Mouse (Mus musculus): Measurements from ENCODE around the gene Ess2.
"Not testable (repeated sequence)": the region's sequence is repeated elsewhere in the genome, so short reads cannot be mapped to it uniquely, and the experiment has no call there.

Gene Ess2

DNA sequence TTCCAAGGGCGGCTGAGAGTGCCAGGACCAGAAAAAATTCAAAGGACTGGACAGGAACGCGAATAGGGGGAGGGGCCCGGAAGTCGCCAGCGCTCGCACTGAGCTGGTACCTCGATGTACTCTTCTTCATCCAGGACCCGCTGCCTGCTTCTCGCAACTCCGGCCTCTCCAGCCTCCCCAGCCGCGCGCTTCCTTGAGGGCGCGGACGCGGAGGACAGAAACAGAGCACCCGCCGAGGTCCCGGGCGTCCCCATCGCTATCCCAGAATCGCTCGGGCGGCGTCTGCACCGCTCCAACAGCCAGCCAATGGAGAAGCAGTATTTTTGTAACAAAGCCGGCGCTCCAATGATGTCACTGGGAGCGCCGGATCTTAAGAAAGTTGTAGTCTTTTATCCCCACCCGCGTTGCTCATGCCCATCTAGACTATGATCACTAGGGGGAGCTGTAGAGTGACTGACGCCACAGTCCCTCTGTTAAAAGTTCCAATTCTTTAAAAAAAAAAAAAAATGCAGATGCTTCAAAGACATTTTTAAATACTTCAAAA is at the start of gene Ess2:
Ess2 (minus strand) TSS at position 297 of the 544 bp plus-strand sequence.
- DNase-seq (ENCODE audit: low spot score in 2 of 2), result peak; percentile 69 to 80

DNA sequence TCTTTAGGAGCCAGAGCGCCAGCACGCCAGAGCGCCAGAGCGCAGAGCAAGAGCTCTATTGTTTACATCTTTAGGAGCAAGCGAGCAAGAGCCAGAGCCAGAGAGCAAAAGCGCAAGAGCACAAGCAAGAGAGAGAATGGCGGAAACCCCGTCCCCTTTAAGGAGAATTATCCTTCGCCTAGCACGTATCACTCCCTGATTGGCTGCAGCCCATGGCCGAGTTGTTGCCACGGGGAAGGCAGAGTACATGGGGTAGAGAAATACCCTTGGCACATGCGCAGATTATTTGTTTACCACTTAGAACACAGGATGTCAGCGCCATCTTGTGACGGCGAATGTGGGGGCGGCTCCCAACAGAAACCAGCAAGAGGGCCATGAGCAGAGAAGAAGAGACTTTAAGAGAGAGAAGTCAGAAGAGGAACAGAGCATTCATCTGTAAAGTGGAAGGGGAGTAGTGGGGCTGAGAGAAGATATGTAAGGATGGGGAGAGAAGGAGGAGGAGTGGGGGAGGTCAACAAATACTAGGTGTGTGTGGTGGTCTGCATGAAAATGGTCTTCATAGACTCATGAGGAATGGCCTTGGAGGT is 45.0 kb upstream of the Ess2 start:
- DNase-seq (ENCODE audit: low spot score in 2 of 2), result not testable (repeated sequence)

DNA sequence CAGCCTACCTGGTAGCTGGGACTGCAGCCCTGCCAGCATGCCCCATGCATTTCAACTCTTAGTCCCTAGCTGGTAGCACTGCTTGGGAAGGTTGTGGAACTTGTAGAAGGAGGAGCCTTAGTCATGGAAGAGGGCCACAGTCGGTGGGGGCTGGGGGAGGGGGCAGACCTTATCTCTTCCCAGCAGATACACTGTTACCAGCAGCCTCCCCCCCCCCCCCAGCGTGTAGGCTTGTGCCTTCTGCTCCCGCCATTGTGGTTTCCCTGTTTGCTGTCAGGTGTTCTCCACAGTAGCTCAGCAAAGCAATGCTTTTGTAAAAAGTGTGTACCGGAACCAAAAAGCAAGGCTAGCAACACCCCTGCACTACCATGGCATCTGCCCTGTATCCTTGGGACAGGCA is 40.5 kb upstream of the Ess2 start:
- DNase-seq (ENCODE audit: low spot score in 2 of 2), result no peak

DNA sequence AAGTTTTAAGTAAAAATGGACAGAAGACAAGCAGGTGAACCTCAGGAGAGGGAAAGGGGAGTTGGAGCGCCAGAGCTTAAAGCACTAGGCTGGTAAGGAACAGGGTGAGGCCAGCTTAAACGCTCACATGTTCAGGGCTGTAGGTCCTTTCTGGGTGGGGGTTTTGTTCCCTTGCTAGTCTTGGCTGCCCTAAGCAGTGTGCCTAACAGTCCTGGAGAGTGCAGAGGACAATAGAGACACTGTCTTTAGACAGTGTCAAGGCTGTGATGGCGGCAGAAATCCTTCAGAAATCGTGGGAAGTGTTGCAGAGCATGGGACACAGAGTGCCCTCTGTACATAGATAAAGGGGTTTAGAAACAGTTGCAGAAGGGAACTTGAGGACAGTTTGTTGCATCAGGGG is 38.9 kb upstream of the Ess2 start:
- no peak for DNase-seq (ENCODE audit: low spot score in 2 of 2)

DNA sequence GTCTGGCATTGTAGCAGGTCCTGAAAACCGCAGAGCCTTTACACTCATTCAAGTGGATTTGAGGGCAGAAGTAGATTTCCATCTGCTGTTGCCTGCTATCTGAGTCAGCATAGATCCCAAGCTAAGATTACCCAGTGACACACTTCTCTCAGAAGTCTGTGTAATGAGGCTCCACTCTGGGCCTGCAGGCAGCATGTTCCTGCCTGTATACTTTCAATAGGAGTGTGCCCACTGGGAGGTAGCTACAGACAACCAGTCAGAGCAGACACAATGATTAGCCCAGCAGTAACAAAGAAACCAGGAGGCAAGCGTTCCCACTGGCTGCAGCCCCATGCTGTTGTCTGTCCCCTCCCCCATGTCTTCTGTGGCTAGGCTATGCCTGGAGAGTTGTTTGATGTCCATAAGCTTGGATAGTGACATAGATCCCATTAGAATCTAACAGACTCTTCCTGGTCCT is 38.3 kb upstream of the Ess2 start:
- no peak for DNase-seq (ENCODE audit: low spot score in 2 of 2)

DNA sequence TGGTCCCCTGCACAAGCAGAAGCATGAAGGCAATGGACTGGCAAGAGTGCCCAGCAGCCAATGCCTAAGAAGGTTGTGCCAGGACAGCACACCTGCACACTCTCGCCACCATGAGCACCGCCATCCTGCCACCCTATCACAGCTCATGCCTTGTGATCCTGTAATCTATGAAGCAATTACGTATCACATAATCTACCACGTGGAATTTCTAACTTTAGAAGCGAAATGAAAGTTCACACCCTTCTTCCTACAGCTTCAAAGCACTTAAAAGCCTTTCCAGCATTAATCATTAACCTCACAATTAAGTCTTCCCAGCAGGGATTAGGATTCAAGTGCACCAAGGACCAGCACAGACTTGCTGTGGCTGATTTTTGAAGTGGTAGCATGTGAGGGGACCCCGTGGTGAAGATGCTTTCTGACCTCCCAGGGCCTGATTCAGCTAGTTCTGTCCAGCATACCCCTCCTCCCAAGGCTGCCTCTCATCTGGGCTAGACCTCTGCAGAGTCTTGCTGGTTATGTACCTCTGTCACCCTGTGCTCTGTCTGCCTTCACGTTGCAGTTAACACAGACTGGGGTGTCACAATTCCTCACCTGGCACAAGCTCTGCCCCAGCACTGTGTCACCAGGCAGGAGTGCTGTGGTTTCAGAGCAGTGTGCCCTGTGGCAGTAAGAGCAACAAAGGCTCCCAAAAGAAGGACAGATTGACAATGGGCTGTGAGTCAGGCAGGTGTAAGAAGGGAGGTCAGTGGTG is 34.1 kb upstream of the Ess2 start:
- DNase-seq (ENCODE audit: low spot score in 2 of 2), result no peak

DNA sequence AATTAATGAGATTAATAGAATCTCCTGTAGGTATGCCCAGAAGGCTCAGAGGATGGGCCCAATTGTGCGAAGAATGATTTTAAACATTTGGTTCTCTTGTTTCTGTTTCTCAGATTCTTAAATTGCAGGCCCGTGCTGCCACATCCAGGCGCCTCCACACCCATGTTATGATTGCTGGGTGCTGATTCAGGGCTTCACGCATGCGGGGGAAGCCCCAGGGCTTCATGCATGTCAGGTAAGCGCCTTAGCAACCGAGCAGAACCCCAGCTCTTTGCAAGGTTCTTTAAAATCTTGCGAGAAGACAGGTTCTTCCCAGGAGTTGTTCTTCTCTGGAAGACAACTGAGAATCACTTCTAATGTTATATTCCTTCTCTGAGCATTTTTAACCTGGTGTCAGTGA is 32.3 kb upstream of the Ess2 start:
- no peak for DNase-seq (ENCODE audit: low spot score in 2 of 2)

DNA sequence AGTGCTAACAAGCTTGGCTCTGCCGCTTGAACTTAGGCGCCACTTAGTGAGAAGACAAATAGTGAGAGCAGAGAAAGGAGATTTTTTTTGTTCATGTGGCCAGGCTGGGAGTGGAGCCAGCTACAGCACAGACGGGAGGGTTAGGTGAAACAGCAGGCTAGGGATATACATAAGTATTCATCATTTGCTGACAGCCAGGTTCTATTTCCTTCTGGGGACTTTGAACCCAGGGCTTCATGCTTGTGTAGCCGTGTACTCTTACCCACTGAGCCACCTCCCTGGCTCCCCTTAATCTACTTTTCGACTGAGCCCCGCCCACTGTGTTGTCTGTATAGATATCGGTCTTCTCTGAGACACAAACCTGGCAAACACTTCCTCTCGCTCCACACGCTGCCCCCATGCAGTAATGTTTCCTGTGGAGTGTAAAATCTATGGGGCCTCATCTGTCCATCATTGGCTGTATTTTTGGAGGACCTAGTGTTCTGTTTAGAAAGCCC is 28.2 kb upstream of the Ess2 start:
- DNase-seq (ENCODE audit: low spot score in 2 of 2), result no peak

DNA sequence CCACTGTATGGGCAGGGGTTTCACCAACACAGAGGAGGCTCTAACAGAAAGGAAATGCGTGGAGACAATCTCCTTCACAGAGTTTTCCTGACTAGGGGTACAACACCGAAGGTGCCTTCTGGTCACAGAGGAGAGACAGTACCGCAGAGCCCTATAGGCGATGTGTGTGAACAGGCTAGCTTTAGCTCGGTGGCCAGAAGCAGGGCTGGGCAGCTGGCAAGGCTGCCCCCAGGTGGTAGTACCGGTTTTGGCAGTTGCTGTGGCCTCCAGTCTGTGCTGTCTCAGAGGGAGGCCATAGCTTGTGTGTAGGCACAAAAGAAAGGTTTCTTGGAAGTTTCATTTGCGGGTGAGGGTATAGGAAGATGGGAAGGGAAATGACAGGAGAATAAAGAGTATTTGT is 27.7 kb upstream of the Ess2 start:
- peak; percentile 54 to 67 for DNase-seq (ENCODE audit: low spot score in 2 of 2)

DNA sequence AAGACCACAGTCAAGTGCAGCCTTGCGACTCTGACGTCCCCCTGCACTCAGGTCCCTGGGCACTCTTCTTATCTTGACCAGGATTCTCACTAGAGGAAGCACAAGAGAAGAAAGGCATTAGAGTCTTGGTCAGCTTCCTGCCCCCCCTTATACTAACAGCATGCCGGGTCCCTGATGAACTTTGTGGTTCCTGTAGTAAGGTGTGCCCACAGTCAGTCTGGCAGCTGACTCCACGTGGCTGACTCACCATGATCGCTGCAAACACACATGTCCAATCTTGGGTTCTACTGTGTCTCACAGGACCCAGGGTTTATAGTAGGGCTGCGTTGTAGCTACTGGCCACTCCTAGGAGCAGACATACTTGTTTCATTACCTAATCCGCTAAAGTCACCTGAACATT is 27.0 kb upstream of the Ess2 start:
- no peak for DNase-seq (ENCODE audit: low spot score in 2 of 2)

DNA sequence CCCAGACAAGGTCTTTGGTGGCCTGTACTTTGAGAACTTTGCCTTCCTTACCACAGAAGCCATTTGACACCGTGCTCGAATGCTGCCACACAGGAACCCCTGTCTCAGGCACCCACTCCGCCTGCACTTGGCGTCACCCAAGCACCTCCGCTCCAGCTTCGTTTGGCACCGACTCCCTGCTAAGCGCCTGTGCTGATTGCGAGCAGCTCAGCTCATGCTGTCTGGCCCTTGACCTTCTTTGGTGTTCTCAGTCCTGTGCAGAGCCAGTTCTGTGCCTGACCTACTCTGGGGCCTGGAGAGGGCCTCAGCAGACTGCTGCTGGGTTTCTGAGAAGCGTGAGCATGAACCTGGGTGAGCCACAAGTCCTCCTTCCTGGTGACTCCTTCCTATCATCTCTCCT is 25.6 kb upstream of the Ess2 start:
- no peak for DNase-seq (ENCODE audit: low spot score in 2 of 2)

DNA sequence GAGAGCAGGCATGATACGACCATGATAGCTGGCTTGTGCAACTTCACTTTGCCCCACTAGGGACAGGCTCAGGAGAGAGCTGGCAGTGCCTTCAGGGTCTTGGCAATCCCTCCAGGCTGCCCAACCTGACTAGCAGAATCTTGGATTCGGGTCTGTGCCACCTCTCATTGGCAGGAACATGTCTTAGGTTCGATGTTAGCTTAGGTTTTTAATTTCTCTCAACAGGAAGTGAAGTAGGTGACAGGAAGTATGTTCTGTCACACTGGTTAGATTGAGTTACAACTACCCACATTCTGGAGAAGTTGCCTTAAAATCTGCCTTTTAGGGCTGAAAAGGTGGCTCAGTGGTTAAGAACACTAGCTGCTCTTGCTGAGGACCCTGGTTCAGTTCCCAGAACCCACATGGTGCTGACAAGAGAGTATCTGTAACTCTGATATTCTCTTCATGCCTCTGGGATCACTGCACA is 23.3 kb upstream of the Ess2 start:
- DNase-seq (ENCODE audit: low spot score in 2 of 2), result no peak

DNA sequence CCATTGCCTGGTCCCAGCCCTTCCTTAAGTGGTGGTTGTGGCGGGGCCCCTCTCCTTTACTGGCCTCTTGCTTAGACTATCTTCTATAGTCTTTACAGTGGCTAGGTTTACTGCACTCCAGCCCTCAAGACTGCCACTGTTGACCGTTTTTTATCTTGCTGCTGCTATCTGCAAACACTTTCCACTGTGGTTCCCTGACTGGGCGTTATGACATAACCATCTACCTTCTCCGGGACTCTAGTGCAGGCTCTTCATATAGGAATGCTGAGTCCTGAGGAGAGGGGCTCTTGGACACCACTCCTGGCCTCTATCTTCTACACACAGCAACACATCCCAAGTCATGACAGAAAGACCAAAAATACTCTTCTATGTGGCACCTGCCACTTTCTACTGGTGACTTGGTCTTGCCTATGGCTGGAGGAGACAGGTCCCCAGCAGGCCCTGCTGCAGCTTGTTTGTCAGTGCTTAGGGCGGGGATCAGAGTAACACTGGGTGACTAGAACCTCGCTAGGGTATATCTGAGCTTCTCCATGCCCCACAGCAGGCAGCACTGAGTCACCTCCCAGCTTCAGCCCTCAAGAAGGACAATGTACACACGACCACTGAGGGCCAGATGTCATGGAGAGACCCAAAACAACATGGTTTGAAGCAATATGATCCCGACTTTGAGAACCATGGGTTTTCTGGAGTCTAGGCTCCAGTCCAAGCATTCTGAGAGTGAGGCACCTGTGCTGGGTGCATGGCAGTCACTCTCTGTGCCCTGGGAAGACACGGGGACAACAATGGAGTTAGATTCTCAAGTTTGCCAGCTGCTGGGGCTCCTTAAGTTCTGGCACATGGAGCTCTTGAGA is 22.7 kb upstream of the Ess2 start:
- no peak for DNase-seq (ENCODE audit: low spot score in 2 of 2)

DNA sequence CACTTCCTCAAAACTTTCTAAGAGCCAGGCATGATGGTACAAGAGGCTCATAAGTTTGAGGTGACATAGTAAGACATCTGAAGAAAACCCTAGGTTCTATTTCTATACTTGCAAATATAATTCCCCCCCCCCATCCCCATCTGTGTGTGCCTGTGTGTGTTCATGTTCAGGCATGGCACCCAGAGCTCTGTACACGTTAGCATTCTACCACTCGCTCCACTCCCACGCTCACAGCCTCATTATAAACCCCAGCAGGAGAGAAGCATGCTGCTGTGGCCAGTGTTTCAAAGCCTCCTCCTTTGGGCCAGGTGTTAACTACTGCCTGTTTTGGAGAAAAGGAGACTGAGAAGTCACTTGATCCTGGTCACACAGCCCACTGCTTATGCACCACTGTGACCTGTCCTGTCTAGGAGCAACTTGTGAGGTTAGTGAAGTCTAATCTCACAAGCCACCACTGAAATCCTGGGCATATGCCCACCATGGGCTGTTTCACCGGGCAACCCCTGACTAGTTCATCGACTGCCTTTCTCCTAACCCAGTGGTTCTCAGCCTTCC is 20.8 kb upstream of the Ess2 start:
- no peak for DNase-seq (ENCODE audit: low spot score in 2 of 2)

DNA sequence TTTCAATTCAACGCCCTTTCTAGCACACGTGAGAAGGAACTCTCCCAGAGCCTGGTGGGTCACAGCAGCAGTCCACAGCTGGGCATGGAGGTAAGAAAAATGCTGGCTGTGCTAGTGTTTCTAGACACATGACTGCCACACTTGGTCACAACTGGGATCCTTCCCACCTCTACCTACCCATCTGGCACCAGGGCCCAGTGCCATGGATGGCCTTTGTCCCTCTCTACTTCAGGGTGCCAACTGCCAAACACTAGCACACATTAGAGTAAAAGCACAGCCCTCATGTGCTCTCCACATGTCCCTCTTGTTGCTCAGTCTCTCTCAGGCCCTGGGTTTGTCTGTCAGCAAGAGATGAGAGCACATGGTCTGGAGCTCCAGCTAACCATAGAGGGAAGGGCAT is 18.5 kb upstream of the Ess2 start:
- DNase-seq (ENCODE audit: low spot score in 2 of 2), result no peak

DNA sequence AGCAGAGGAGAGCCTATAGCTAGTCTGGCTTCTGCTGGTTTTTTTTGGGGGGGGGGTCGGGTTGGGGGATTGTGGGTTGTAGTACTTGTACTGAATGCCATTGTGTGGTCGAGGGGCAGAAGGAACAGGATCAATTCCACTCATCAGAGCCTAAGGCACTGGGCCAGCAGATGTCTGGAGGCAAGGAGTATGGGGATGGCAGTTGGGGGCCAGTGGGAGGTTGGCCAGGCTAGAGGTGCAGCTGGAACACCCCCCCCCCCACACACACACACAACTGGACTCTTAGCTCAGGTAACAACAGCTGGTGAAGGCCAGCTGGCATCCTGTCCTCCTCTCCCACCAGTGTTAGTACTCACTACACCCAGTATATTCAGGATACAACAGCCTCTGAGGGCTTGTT is 18.1 kb upstream of the Ess2 start:
- DNase-seq (ENCODE audit: low spot score in 2 of 2), result no peak

DNA sequence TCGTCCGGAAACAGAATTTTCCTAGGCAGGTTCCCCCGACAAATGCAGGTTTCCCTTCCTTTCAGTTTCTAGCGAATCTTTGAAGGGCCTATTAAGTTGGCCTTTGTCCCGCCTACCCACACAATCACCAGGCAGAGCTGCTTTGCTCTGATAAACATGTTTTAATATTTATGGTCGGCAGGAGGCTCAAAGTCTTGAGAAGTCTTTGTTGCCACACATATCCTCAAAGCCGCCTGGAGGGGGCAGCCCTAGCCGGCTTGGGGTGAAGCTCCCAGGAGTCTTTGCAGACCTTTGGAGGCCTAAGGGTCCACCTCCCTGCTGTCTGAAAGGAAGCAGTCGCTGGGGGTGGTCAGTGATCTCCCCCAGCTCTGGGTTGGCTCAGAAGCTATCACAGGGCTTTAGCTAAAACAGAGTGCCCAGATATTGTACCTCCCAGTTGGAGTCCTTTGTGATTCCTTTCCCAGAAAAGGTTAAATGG is 17.5 kb upstream of the Ess2 start:
- peak; percentile 47 to 69 for DNase-seq (ENCODE audit: low spot score in 2 of 2)

DNA sequence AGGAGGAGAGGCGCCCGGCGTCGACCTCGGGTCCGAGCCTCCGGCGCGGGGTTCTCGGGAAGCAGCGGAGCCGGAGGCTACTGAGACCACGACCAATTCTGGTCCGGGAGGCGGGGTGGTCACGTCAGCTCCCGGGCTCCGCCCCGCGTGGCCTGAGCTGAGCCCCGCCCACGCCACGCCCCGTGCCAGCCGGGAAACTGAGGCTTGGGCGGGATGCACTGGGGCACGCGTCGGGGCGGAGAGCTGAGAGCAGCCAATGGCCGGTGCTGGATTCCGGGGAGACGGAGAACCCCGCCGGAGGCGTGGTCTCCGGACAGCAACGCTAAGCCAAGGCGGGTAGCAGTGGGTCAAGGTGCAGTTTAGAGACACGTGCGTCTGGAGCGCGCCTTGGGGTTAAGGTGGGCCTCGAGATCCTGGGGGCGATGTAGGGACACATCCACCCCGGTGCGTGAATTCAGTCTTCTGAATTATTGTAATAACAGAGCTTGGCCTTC is 17.0 kb upstream of the Ess2 start, which contains the start of gene Slc25a1:
Slc25a1 (minus strand) TSS at position 133 of the 494 bp plus-strand sequence.
- peak; percentile 60 to 61 for DNase-seq (ENCODE audit: low spot score in 2 of 2)

DNA sequence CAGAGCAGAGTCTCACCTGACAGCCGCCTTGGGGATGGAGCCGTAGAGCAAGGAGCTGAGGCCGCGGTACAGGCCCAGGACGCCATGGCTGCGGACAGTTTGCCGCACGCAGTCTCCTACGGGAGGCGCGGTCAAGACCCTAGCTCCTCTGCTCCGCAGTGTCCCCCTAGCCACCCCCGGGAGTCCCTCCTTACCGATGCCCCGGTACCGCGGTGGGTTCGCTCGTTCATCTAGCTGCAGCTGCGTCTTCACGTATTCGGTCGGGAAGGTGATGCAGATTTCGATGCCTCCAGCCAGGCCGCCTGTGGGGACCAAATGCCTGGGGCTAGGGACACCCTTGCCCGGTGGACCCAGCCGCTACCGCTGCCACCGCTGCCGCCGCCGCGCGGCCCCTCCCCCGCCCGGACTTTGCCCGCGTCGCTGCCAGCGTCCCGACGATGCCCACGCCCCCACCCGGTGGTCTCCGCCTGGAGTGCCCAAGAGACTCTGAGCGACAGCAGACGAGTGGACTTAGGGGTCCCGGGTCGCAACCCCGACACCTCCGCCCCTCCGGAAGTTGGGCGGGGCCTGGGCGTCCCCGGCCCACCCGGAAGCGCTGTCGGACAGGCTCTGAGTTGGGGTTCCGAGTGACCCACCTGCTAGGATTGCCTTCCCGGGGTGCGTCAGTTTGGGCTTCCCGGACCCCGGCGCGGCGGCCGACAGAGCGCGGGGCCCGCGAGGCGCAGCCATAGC is 16.4 kb upstream of the Ess2 start:
- no peak for DNase-seq (ENCODE audit: low spot score in 2 of 2)

DNA sequence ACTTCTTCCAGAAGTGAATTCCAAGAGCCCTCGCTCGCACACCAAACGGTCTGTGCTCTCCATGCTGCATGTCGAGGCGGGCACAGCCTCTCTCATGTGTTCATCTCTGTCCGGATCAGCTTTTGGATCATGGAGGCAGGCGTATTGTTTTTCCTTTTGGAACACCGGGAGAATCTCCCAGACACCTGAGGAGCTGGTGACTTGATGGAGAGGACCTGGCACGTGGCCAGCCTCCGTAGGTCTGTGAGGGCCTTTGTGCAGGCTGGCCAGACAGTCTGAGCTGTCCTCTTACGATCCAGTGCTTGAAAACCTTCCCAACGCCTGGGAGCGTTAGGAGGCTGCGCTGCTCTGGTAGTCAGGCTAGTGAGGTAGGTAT is 11.0 kb upstream of the Ess2 start:
- DNase-seq (ENCODE audit: low spot score in 2 of 2), result no peak

Measured in spleen, postnatal 14 days (tissue).